Mouse (Mus musculus) E14TG2a.4 (cell line): ENCODE data around the gene Osbpl8.

Experiments
- CTCF ChIP-seq: conservative IDR thresholded peaks from 2 replicates; pipeline ENCODE4 v1.5.1; 2014; ENCODE audit warnings: low read length
- NANOG ChIP-seq: IDR thresholded peaks from 2 replicates; pipeline ENCODE4 v1.6.1; 2014; ENCODE audit warnings: borderline replicate concordance, low read length, mixed read lengths
- POU5F1 ChIP-seq: IDR thresholded peaks from 2 replicates; pipeline ENCODE4 v1.6.1; 2014; ENCODE audit warnings: low read length, borderline replicate concordance

- no peak for TF ChIP-seq CTCF
- no peak for TF ChIP-seq NANOG
- TF ChIP-seq POU5F1, result no peak
Observed at GRCm38 (mm10) chr10:111156394-111157190, 8.0 kb upstream of the Osbpl8 start.
